Mouse (Mus musculus): ENCODE measurements around the gene Olfr1336. TPM values are rescaled to one million over a fixed set of nuclear protein-coding genes. Genes with fewer than 3 reads are reported as not detected.

Olfr1336 gene
- total and polyA plus RNA-seq, 3 experiments, result not detected

- no peak within 1 kb of the TSS for H3K27ac ChIP-seq
- TF ChIP-seq POLR2A (IDR thresholded peaks at IDR 0.05; ENCODE audit: insufficient read depth, low read depth, low read length) (no peak), CTCF (IDR thresholded peaks at IDR 0.05) (no peak), EP300 (IDR thresholded peaks at IDR 0.05; ENCODE audit: insufficient read depth, low read depth, low read length) (no peak)
- H3K9ac ChIP-seq (ENCODE audit: low read depth, low read length), result no peak within 1 kb of the TSS
- H3K4me1 ChIP-seq (ENCODE audit: control insufficient read depth, insufficient read depth, low read length), result no peaks in the 10 kb centered on the region
- no peaks in the 10 kb centered on the region for H3K79me2 ChIP-seq (replicated peaks; ENCODE audit: control insufficient read depth, insufficient read depth, low read length)
- no peaks in the 10 kb centered on the region for H3K36me3 ChIP-seq (ENCODE audit: control insufficient read depth, insufficient read depth, low read length)
- WGBS, result 10% methylated on average over 2 of the region's 2 CpGs
- no peaks in the 10 kb centered on the region for H3K27me3 ChIP-seq (ENCODE audit: control insufficient read depth, insufficient read depth, low read length)
- no peak within 1 kb of the TSS for H3K4me3 ChIP-seq
- no peak for DNase-seq
- intact Hi-C loops (cut with DNase I), result no loop called here
Measured at GRCm38 (mm10) chr7:6486841-6487240, 30.9 kb downstream of the Olfr1336 start, which contains the start of gene Olfr5. Gene Olfr5 (minus strand): TSS chr7:6486941.

- intact Hi-C loops (cut with DNase I), result no loop called here
- H3K4me3 ChIP-seq, result no peak within 1 kb of the TSS
- H3K27me3 ChIP-seq (ENCODE audit: control insufficient read depth, insufficient read depth, low read length), result no peaks in the 10 kb centered on the region
- no peaks in the 10 kb centered on the region for H3K4me1 ChIP-seq (ENCODE audit: control insufficient read depth, insufficient read depth, low read length)
- WGBS, result 31% methylated on average over 1 of the region's 1 CpGs
- TF ChIP-seq CTCF (IDR thresholded peaks at IDR 0.05), result no peak
- no peak for TF ChIP-seq EP300 (IDR thresholded peaks at IDR 0.05; ENCODE audit: insufficient read depth, low read depth, low read length)
- H3K9ac ChIP-seq (ENCODE audit: low read depth, low read length), result no peak within 1 kb of the TSS
- H3K79me2 ChIP-seq (replicated peaks; ENCODE audit: control insufficient read depth, insufficient read depth, low read length), result no peaks in the 10 kb centered on the region
- H3K27ac ChIP-seq, result no peak within 1 kb of the TSS
- H3K36me3 ChIP-seq (ENCODE audit: control insufficient read depth, insufficient read depth, low read length), result no peaks in the 10 kb centered on the region
- DNase-seq, result no peak
Measured at GRCm38 (mm10) chr7:6499655-6500054, 43.7 kb downstream of the Olfr1336 start, which contains the start of gene Olfr1347. Gene Olfr1347 (minus strand): TSS chr7:6499755.

- H3K9ac ChIP-seq (ENCODE audit: low read depth, low read length), result no peak within 1 kb of the TSS
- no peaks in the 10 kb centered on the region for H3K79me2 ChIP-seq (replicated peaks; ENCODE audit: control insufficient read depth, insufficient read depth, low read length)
- no peak within 1 kb of the TSS for H3K4me3 ChIP-seq
- H3K4me1 ChIP-seq (ENCODE audit: control insufficient read depth, insufficient read depth, low read length), result no peaks in the 10 kb centered on the region
- no peaks in the 10 kb centered on the region for H3K36me3 ChIP-seq (ENCODE audit: control insufficient read depth, insufficient read depth, low read length)
- no peaks in the 10 kb centered on the region for H3K27me3 ChIP-seq (ENCODE audit: control insufficient read depth, insufficient read depth, low read length)
- WGBS, result 82% methylated on average over 1 of the region's 1 CpGs
- intact Hi-C loops (cut with DNase I), result no loop called here
- no peak within 1 kb of the TSS for H3K27ac ChIP-seq
- no peak for DNase-seq
- TF ChIP-seq CTCF (IDR thresholded peaks at IDR 0.05), result no peak
Measured at GRCm38 (mm10) chr7:6508648-6509047, 52.7 kb downstream of the Olfr1336 start, which contains the start of gene Olfr1348. Gene Olfr1348 (minus strand): TSS chr7:6508748.

Other genes with a start within 250 kb of the Olfr1336 start
- gene Zscan5b, start 233.9 kb upstream of the Olfr1336 start, total RNA-seq (2021), result not detected
- gene Zscan5b, start 233.9 kb upstream of the Olfr1336 start, polyA plus RNA-seq (2012; rRNA removed), result not detected in 2 replicates
- gene Epp13, start 203.5 kb upstream of the Olfr1336 start, total RNA-seq (2021), result not detected
- gene Epp13, start 203.5 kb upstream of the Olfr1336 start, polyA plus RNA-seq (2012; rRNA removed), result not detected in 2 replicates
- gene Zfp667, start 169.6 kb upstream of the Olfr1336 start, total RNA-seq (2021), result 1 to 10 TPM; 3.6 to 4.6 TPM
- 0.96 and 2.3 TPM in 2 replicates for gene Zfp667, start 169.6 kb upstream of the Olfr1336 start, polyA plus RNA-seq (2012; rRNA removed)
- 1 to 10 TPM; 1.4 to 3.2 TPM for gene Zfp583, start 124.9 kb upstream of the Olfr1336 start, total RNA-seq (2021)
- gene Zfp583, start 124.9 kb upstream of the Olfr1336 start, polyA plus RNA-seq (2012; rRNA removed), result 1.2 and 1.7 TPM in 2 replicates
- under 1 TPM; 0.20 to 0.52 TPM for gene Gm3854, start 112.4 kb upstream of the Olfr1336 start, total RNA-seq (2021)
- gene Gm3854, start 112.4 kb upstream of the Olfr1336 start, polyA plus RNA-seq (2012; rRNA removed), result 0.08 and 0.12 TPM in 2 replicates
- 1 to 10 TPM; 1.6 to 3.4 TPM for gene Zfp78, start 92.9 kb upstream of the Olfr1336 start, total RNA-seq (2021)
- 0.49 and 1.5 TPM in 2 replicates for gene Zfp78, start 92.9 kb upstream of the Olfr1336 start, polyA plus RNA-seq (2012; rRNA removed)
- gene Zfp28, start 72.9 kb upstream of the Olfr1336 start, total RNA-seq (2021), result 1 to 10 TPM; 1.8 to 2.8 TPM
- gene Zfp28, start 72.9 kb upstream of the Olfr1336 start, polyA plus RNA-seq (2012; rRNA removed), result 2.6 and 4.1 TPM in 2 replicates
- not detected for gene Smim17, start 57.5 kb upstream of the Olfr1336 start, total RNA-seq (2021)
- not detected in 2 replicates for gene Smim17, start 57.5 kb upstream of the Olfr1336 start, polyA plus RNA-seq (2012; rRNA removed)
- not detected for gene Gm20715, start 45.9 kb upstream of the Olfr1336 start, total RNA-seq (2021)
- gene Gm20715, start 45.9 kb upstream of the Olfr1336 start, polyA plus RNA-seq (2012; rRNA removed), result not detected in 2 replicates
- gene Olfr1344, start 17.5 kb upstream of the Olfr1336 start, total RNA-seq (2021), result not detected
- gene Olfr1344, start 17.5 kb upstream of the Olfr1336 start, polyA plus RNA-seq (2012; rRNA removed), result 0.15 TPM in 1 of 2 replicates, not detected in the other
- not detected for gene Olfr1346, start 10.9 kb downstream of the Olfr1336 start, total RNA-seq (2021)
- gene Olfr1346, start 10.9 kb downstream of the Olfr1336 start, polyA plus RNA-seq (2012; rRNA removed), result not detected in 2 replicates
- not detected for gene Olfr5, start 30.8 kb downstream of the Olfr1336 start, total RNA-seq (2021)
- gene Olfr5, start 30.8 kb downstream of the Olfr1336 start, polyA plus RNA-seq (2012; rRNA removed), result not detected in 2 replicates
- not detected for gene Olfr1347, start 43.6 kb downstream of the Olfr1336 start, total RNA-seq (2021)
- not detected in 2 replicates for gene Olfr1347, start 43.6 kb downstream of the Olfr1336 start, polyA plus RNA-seq (2012; rRNA removed)
- gene Olfr1348, start 52.6 kb downstream of the Olfr1336 start, total RNA-seq (2021), result not detected
- not detected in 2 replicates for gene Olfr1348, start 52.6 kb downstream of the Olfr1336 start, polyA plus RNA-seq (2012; rRNA removed)
- not detected for gene Olfr1349, start 66.8 kb downstream of the Olfr1336 start, total RNA-seq (2021)
- gene Olfr1349, start 66.8 kb downstream of the Olfr1336 start, polyA plus RNA-seq (2012; rRNA removed), result not detected in 2 replicates
- not detected for gene Olfr1350, start 108.7 kb downstream of the Olfr1336 start, total RNA-seq (2021)
- gene Olfr1350, start 108.7 kb downstream of the Olfr1336 start, polyA plus RNA-seq (2012; rRNA removed), result not detected in 2 replicates
- 1 to 10 TPM; 3.8 to 4.2 TPM for gene Zim1, start 240.3 kb downstream of the Olfr1336 start, total RNA-seq (2021)
- 0.57 and 3.1 TPM in 2 replicates for gene Zim1, start 240.3 kb downstream of the Olfr1336 start, polyA plus RNA-seq (2012; rRNA removed)